Mouse (Mus musculus): ENCODE measurements around the gene Daglb. TPM values are rescaled to one million over a fixed set of nuclear protein-coding genes. Genes with fewer than 3 reads are reported as not detected.

Daglb gene
- total RNA-seq, 2 experiments from 2014 or later = 26.4 to 32.7 TPM

GRCm38 (mm10) chr5:143548922-143549321, 84.5 kb downstream of the Daglb start:
- intact Hi-C loops (cut with DNase I) = loop anchor here (5.0 kb wide), 3 partner anchors 42 to 217 kb away; no protein-coding TSS in a partner anchor
- DNase-seq (ENCODE audit: low spot score in 2 of 2) = peak in 1 of 2 experiments; percentile 34

- DNase-seq (ENCODE audit: low spot score in 2 of 2) = peak; percentile 61 to 86
- intact Hi-C loops (cut with DNase I) = no loop called here
Measured at GRCm38 (mm10) chr5:143552911-143553310, 88.5 kb downstream of the Daglb start.

DNA sequence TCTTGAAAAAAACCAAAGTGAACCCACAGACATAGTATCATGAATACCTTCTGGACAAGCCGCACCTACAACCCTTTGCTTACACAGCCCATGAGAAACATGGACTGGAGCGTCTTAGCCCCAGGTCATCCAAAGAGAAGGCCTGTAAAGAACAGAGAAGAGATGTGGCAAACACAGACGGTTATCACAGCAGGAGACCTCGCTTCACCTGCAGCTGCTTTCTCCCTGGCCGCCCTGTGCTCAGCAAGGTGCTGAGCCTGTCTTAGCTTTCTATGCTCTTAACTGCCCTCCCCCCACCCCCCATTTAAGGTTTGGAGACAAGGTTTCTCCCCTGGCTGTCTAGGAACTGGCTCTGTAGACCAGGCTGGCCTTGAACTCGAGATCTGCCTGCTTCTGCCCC, 90.8 kb downstream of the Daglb start:
- no peak for DNase-seq (ENCODE audit: low spot score in 2 of 2)
- intact Hi-C loops (cut with DNase I) = no loop called here

Other genes with a start within 250 kb of the Daglb start
- gene Spdye4a, start 237.7 kb upstream of the Daglb start, total RNA-seq (2021) = not detected
- 10 to 100 TPM; 28.4 to 30.8 TPM for gene Zfp12, start 229.4 kb upstream of the Daglb start, total RNA-seq (2021)
- gene Zfp316, start 194.6 kb upstream of the Daglb start, total RNA-seq (2021) = 10 to 100 TPM; 18.6 to 20.1 TPM
- gene Zfp853, start 171.0 kb upstream of the Daglb start, total RNA-seq (2021) = 1 to 10 TPM; 6.7 to 7.6 TPM
- 10 to 100 TPM; 24.4 to 24.7 TPM for gene E130309D02Rik, start 149.2 kb upstream of the Daglb start, total RNA-seq (2021)
- gene Zdhhc4, start 135.3 kb upstream of the Daglb start, total RNA-seq (2021) = 10 to 100 TPM; 37.5 to 38.2 TPM
- 1 to 10 TPM; 1.6 TPM for gene Grid2ip, start 107.2 kb upstream of the Daglb start, total RNA-seq (2021)
- 10 to 100 TPM; 35.2 to 37.8 TPM for gene Kdelr2, start 60.7 kb upstream of the Daglb start, total RNA-seq (2021)
- gene Rac1, start 63.5 kb downstream of the Daglb start, total RNA-seq (2021) = 100 to 1,000 TPM; 354 to 378 TPM
- gene Cyth3, start 157.9 kb downstream of the Daglb start, total RNA-seq (2021) = 10 to 100 TPM; 37.5 to 38.2 TPM